Mouse (Mus musculus) gastrocnemius, postnatal 25 days (tissue): ENCODE data around the gene Olfr1100. TPM values are rescaled to one million over a fixed set of nuclear protein-coding genes. Genes with fewer than 3 reads are reported as not detected.

ENCODE experiments used
- DNase-seq: peaks from one replicate; pipeline ENCODE4 v3.0.0; 2022
- long read RNA-seq, 2 experiments: library from polyadenylated mRNA; stranded (forward); transcript quantifications; one replicate each; pipeline ENCODE4 v2.0.0; 2021
- total RNA-seq, 2 experiments: library from RNA; stranded (reverse); gene quantifications; 1 replicate in 1 of 2; 2 replicates in 1 of 2; pipeline ENCODE4 v1.2.3; 2021

The Olfr1100 gene
- total RNA-seq: not detected
- long read RNA-seq, experiment 1: 0 reads
- long read RNA-seq, experiment 2: 0 reads

- no peak for DNase-seq
Observed at GRCm38 (mm10) chr2:86979854-86980253, at the start of gene Olfr1100. Gene Olfr1100 (minus strand): TSS chr2:86979954.

GRCm38 (mm10) chr2:87026980-87027379 is 47.2 kb upstream of the Olfr1100 start, which contains the start of gene Olfr1104:
Gene Olfr1104 (minus strand): TSS chr2:87027080.
- no peak for DNase-seq

- no peak for DNase-seq
Observed at GRCm38 (mm10) chr2:86998098-86998497, 18.3 kb upstream of the Olfr1100 start, which contains the start of gene Olfr1102. Gene Olfr1102 (plus strand): TSS chr2:86998398.

GRCm38 (mm10) chr2:86991121-86991520 is 11.4 kb upstream of the Olfr1100 start, which contains the start of gene Olfr1101:
Gene Olfr1101 (minus strand): TSS chr2:86991221.
- DNase-seq: no peak

GRCm38 (mm10) chr2:86960593-86960992 is 19.2 kb downstream of the Olfr1100 start, which contains the start of gene Olfr1099:
Gene Olfr1099 (minus strand): TSS chr2:86960693.
- no peak for DNase-seq

GRCm38 (mm10) chr2:86926557-86926956 is 53.2 kb downstream of the Olfr1100 start:
- no peak for DNase-seq

Other genes with a start within 250 kb of the Olfr1100 start
- gene Olfr1089, start 246.3 kb downstream of the Olfr1100 start, total RNA-seq: not detected
- gene Olfr1090, start 221.0 kb downstream of the Olfr1100 start, total RNA-seq: not detected
- gene Olfr1093, start 197.5 kb downstream of the Olfr1100 start, total RNA-seq: not detected
- gene Olfr141, start 169.9 kb downstream of the Olfr1100 start, total RNA-seq: not detected
- gene Olfr1094, start 155.3 kb downstream of the Olfr1100 start, total RNA-seq: not detected
- not detected for gene Olfr1095, start 128.3 kb downstream of the Olfr1100 start, total RNA-seq
- not detected for gene Gm13723, start 105.2 kb downstream of the Olfr1100 start, total RNA-seq
- not detected for gene Olfr1097, start 87.7 kb downstream of the Olfr1100 start, total RNA-seq
- gene Olfr1098, start 55.4 kb downstream of the Olfr1100 start, total RNA-seq: not detected
- not detected for gene Olfr1099, start 19.3 kb downstream of the Olfr1100 start, total RNA-seq
- gene Olfr1101, start 11.3 kb upstream of the Olfr1100 start, total RNA-seq: not detected
- not detected for gene Olfr1102, start 18.4 kb upstream of the Olfr1100 start, total RNA-seq
- gene Olfr1104, start 47.1 kb upstream of the Olfr1100 start, total RNA-seq: not detected
- not detected for gene Olfr1105, start 56.6 kb upstream of the Olfr1100 start, total RNA-seq
- gene Olfr1106, start 72.3 kb upstream of the Olfr1100 start, total RNA-seq: not detected
- not detected for gene Olfr1107, start 95.9 kb upstream of the Olfr1100 start, total RNA-seq
- gene Olfr1109, start 116.1 kb upstream of the Olfr1100 start, total RNA-seq: not detected
- gene Olfr259, start 134.6 kb upstream of the Olfr1100 start, total RNA-seq: not detected
- not detected for gene Olfr1110, start 160.3 kb upstream of the Olfr1100 start, total RNA-seq
- gene Olfr1111, start 172.7 kb upstream of the Olfr1100 start, total RNA-seq: not detected
- gene Olfr1112, start 207.8 kb upstream of the Olfr1100 start, total RNA-seq: not detected
- gene Olfr1113, start 229.0 kb upstream of the Olfr1100 start, total RNA-seq: not detected